Mouse (Mus musculus): Measurements from ENCODE around the gene Brd3. TPM values are rescaled to one million over a fixed set of nuclear protein-coding genes. Genes with fewer than 3 reads are reported as not detected.
A peak's percentile ranks its signal among the peaks of the same experiment; 100 is the strongest.

Gene Brd3
- polyA plus RNA-seq, 1 experiment from 2014 or later: 140 TPM

GRCm38 (mm10) chr2:27505539-27505938 lies 1.9 kb downstream of the Brd3 start:
- no peak for ATAC-seq (ENCODE audit: low FRiP score)
- Histone ChIP-seq H3K4me1 (no peaks in the 10 kb centered on the region), H3K27me3 (no peaks in the 10 kb centered on the region), H3K27ac (no peak overlapping the region), H3K9ac (no peak overlapping the region), H3K9me3 (no peaks in the 10 kb centered on the region), H3K4me2 (no peak overlapping the region), H3K4me3 (replicated peaks) (no peak overlapping the region), H3K36me3 (replicated peaks) (no peaks in the 10 kb centered on the region)
- WGBS: 10% methylated on average over 6 of the region's 6 CpGs

GRCm38 (mm10) chr2:27504113-27504885 lies 3.2 kb downstream of the Brd3 start:
- Histone ChIP-seq H3K27ac (no peak overlapping the region), H3K9me3 (no peaks in the 10 kb centered on the region), H3K4me2 (no peak overlapping the region), H3K27me3 (no peaks in the 10 kb centered on the region), H3K36me3 (replicated peaks) (no peaks in the 10 kb centered on the region), H3K9ac (no peak overlapping the region), H3K4me1 (no peaks in the 10 kb centered on the region), H3K4me3 (replicated peaks) (no peak overlapping the region)
- no peak for ATAC-seq (ENCODE audit: low FRiP score)
- 77% methylated on average over 7 of the region's 7 CpGs for WGBS

DNA sequence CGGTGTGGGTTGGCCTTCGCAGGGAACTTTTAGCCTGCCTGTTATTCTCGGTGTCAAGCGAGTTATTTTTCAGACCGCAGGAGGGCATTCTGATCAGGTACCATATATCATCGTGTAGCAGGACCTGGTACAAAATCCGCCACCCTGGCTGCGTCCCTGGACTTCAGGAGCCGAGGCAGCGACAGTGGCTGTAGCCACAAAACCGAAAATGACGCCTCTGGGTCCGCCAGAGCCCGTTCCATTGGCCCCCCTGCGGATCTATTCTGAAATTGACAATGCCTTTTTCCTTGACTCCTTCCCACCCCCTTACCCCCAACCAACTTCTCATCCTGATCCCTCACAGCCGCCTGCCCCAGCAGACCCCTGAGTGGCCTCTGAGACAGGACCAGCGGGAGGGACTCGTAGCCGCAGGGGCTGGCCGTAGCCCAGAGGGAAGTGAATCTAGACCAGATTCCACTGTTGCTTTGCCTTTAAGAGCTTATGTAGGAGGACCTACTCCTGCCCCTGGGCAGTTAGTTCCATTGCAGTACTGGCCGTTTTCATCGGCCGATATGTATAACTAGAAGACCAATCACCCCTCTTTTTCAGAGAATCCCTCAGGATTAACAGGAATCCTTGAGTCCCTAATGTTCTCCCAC lies 11.0 kb downstream of the Brd3 start:
- peaks cover 16% of the 10 kb centered on the region for H3K4me1 ChIP-seq
- H3K9ac ChIP-seq: peak overlapping the region; percentile 45; the same call in 1 of the 2 replicates
- peak overlapping the region; percentile 34 for H3K4me3 ChIP-seq (replicated peaks)
- no peaks in the 10 kb centered on the region for H3K36me3 ChIP-seq (replicated peaks)
- 0 out of 2 replicates have a peak, but pooled peaks cover 2% of the 10 kb centered on the region for H3K9me3 ChIP-seq
- 31% methylated on average over 23 of the region's 23 CpGs for WGBS
- no peak overlapping the region for H3K27ac ChIP-seq
- peak overlapping the region; percentile 58 for H3K4me2 ChIP-seq
- H3K27me3 ChIP-seq: no peaks in the 10 kb centered on the region
- no peak for ATAC-seq (ENCODE audit: low FRiP score)

DNA sequence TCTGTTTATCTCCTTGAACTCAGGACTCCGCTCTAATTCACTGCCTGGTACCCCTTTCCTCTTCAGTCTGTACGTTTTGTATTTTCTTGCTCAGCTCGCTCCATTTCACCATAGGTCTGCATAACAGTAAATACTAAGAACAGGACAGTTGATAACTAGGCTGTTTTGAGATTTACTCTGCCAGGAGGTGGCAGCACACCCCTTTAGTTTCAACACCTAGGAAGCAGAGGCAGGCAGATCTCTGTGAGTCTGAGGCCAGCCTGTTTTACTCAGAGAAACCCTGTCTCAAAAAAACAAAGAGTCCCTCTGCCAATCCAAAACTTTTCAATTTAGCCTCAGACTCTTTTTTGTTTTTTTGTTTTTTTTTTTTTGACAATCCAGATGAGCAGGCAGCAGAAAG lies 13.5 kb downstream of the Brd3 start:
- Histone ChIP-seq H3K9me3 (0 out of 2 replicates have a peak, but pooled peaks cover 2% of the 10 kb centered on the region), H3K27me3 (no peaks in the 10 kb centered on the region), H3K4me3 (replicated peaks) (no peak overlapping the region), H3K9ac (no peak overlapping the region), H3K36me3 (replicated peaks) (no peaks in the 10 kb centered on the region), H3K4me2 (no peak overlapping the region), H3K27ac (no peak overlapping the region), H3K4me1 (peaks cover 16% of the 10 kb centered on the region)
- 90% methylated on average over 3 of the region's 3 CpGs for WGBS
- ATAC-seq (ENCODE audit: low FRiP score): no peak

DNA sequence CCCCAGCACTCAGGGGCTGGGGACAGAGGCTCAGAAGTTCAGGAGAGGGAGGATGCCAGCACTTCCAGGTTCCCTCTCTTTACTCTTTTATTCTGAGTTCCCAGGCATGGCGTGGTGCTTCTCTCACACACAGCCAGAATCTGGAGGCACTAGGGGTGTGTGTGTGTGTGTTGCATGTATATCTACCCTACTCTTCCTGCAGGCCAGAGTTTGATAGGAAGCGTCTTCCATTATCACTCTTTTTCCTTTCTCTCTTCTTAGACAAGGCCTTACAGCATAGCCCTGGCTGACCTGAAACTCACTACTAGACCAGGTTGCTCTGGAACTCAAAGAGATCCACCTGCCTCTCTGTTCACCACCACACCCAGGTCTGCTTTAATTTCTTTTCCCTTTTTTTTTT lies 16.5 kb downstream of the Brd3 start:
- Histone ChIP-seq H3K27me3 (no peaks in the 10 kb centered on the region), H3K4me2 (no peak overlapping the region), H3K4me1 (peaks cover 3% of the 10 kb centered on the region; the same call in 1 of the 2 replicates), H3K36me3 (replicated peaks) (no peaks in the 10 kb centered on the region), H3K27ac (no peak overlapping the region), H3K9me3 (0 out of 2 replicates have a peak, but pooled peaks cover 2% of the 10 kb centered on the region), H3K4me3 (replicated peaks) (no peak overlapping the region), H3K9ac (no peak overlapping the region)
- WGBS: 78% methylated on average over 2 of the region's 2 CpGs
- no peak for ATAC-seq (ENCODE audit: low FRiP score)

DNA sequence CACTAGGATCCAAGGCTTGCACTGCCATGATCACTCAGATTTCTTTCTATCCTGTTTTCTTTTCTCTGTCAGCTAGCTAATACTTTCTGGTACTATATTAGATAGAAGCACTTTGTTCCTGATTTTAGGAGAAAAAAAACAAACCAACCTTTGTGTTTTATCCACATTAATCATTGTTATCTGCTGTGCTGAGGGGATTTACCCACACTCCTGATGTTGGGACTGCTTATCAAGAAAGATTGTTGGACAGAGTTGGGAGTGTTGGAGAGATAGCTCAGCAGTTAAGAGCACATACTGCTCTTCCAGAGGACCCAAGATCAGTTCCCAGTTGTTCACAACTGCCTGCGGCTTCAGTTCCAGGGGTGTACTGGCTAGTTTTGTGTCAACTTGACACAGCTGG lies 19.1 kb downstream of the Brd3 start:
- Histone ChIP-seq H3K4me1 (no peaks in the 10 kb centered on the region), H3K4me2 (no peak overlapping the region), H3K4me3 (replicated peaks) (no peak overlapping the region), H3K9ac (no peak overlapping the region), H3K9me3 (no peaks in the 10 kb centered on the region), H3K27ac (no peak overlapping the region), H3K27me3 (no peaks in the 10 kb centered on the region), H3K36me3 (replicated peaks) (no peaks in the 10 kb centered on the region)
- ATAC-seq (ENCODE audit: low FRiP score): no peak
- 94% methylated on average over 1 of the region's 1 CpGs for WGBS

DNA sequence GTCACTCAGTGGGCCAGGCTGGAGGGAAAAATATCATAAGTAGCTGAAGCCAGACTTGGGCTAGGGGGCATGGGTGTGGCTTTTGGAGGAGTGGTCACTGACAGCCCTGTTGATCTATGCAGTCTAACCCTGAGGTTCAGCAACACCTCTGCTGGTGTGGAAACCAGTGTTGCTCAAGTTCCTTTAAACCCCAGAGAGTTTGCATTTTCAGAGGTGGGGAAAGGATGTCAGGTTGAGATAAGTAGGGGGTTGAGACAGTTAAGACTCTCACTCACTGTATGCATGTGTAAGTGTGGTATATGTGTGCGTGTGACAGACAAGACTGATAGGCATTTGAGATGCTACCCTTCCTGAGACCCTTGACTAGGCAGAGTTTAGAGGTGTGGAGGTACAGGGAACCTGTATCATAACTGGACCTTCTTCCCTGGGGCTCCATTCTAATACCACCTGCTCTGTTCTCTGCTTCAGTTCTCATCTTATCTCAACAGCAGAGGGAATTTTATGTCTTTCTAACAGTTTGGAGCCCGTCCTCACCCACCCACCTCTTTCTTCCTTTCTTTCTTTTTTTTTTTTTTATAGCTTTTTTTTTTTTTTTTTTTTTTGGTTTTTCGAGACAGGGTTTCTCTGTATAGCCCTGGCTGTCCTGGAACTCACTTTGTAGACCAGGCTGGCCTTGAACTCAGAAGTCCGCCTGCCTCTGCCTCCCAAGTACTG lies 20.0 kb downstream of the Brd3 start:
- no peaks in the 10 kb centered on the region for H3K36me3 ChIP-seq (replicated peaks)
- H3K27me3 ChIP-seq: no peaks in the 10 kb centered on the region
- no peak overlapping the region for H3K4me2 ChIP-seq
- H3K9ac ChIP-seq: no peak overlapping the region
- no peaks in the 10 kb centered on the region for H3K9me3 ChIP-seq
- no peak overlapping the region for H3K4me3 ChIP-seq (replicated peaks)
- no peaks in the 10 kb centered on the region for H3K4me1 ChIP-seq
- H3K27ac ChIP-seq: no peak overlapping the region
- no peak for ATAC-seq (ENCODE audit: low FRiP score)
- 84% methylated on average over 3 of the region's 4 CpGs for WGBS

- Histone ChIP-seq H3K27ac (no peak overlapping the region), H3K4me3 (replicated peaks) (no peak overlapping the region), H3K9me3 (no peaks in the 10 kb centered on the region), H3K36me3 (replicated peaks) (no peaks in the 10 kb centered on the region), H3K4me2 (no peak overlapping the region), H3K9ac (no peak overlapping the region), H3K27me3 (no peaks in the 10 kb centered on the region), H3K4me1 (no peaks in the 10 kb centered on the region)
- WGBS: 84% methylated on average over 4 of the region's 4 CpGs
- no peak for ATAC-seq (ENCODE audit: low FRiP score)
These were observed 20.7 kb downstream of the Brd3 start for GRCm38 (mm10) chr2:27486725-27487124.

DNA sequence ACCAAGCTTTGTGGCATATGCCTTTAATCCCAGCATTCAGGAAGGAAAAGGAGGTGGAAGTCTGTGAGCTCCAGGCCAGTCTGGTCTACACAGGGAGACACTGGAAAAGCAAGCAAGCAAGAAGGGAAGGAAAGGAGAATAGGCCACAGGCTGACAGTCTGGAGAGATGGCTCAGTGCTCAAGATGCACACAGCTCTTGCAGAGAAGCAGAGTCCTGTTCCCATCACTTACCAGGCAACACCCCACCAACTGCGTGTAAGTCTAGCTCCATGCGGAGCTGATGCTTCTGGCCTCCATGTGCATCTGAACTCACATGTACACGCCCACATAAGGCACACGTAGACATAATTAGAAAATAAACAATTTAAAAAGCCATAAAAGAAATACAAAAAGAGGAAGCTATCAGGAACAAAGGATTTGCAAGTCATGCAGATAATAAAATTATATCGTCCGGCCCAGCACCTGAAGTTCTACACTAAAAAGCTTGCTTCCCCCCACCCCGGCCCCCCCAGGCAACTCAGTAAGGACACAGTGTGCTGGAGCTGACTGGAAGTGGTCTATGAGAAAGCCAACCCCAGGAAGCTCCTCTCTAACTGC lies 25.1 kb downstream of the Brd3 start:
- no peak overlapping the region for H3K4me3 ChIP-seq (replicated peaks)
- no peaks in the 10 kb centered on the region for H3K36me3 ChIP-seq (replicated peaks)
- WGBS: 83% methylated on average over 7 of the region's 7 CpGs
- H3K9ac ChIP-seq: no peak overlapping the region
- no peaks in the 10 kb centered on the region for H3K27me3 ChIP-seq
- ATAC-seq (ENCODE audit: low FRiP score): no peak
- no peaks in the 10 kb centered on the region for H3K9me3 ChIP-seq
- no peaks in the 10 kb centered on the region for H3K4me1 ChIP-seq
- H3K4me2 ChIP-seq: no peak overlapping the region
- H3K27ac ChIP-seq: no peak overlapping the region

DNA sequence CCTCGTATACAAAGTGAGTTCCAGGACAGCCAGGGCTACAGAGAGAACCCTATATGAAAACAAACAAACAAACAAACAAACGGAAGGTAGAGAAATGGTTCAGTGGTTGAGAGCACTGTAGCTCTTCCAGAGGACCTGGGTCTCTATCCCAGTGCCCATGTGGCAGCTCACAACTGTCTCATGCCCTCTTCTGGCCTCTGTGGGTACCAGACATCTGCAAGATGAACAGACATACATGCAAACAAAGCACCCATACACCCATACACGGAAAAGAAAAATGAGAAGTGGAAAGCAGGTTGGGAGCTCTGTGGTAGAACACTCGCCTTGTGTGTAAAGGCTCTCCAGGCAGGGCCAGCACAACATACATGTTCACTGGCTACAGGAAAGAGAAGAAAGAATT lies 27.1 kb downstream of the Brd3 start:
- no peaks in the 10 kb centered on the region for H3K9me3 ChIP-seq
- H3K27me3 ChIP-seq: no peaks in the 10 kb centered on the region
- H3K27ac ChIP-seq: no peak overlapping the region
- H3K4me1 ChIP-seq: peaks cover 9% of the 10 kb centered on the region
- no peak for ATAC-seq (ENCODE audit: low FRiP score)
- H3K4me2 ChIP-seq: no peak overlapping the region
- H3K9ac ChIP-seq: no peak overlapping the region
- H3K4me3 ChIP-seq (replicated peaks): no peak overlapping the region
- H3K36me3 ChIP-seq (replicated peaks): no peaks in the 10 kb centered on the region
- WGBS: 71% methylated on average over 4 of the region's 4 CpGs

GRCm38 (mm10) chr2:27479821-27480220 lies 27.6 kb downstream of the Brd3 start:
- WGBS: 79% methylated on average over 4 of the region's 4 CpGs
- no peaks in the 10 kb centered on the region for H3K9me3 ChIP-seq
- no peaks in the 10 kb centered on the region for H3K36me3 ChIP-seq (replicated peaks)
- H3K4me1 ChIP-seq: peaks cover 9% of the 10 kb centered on the region
- H3K9ac ChIP-seq: no peak overlapping the region
- no peak overlapping the region for H3K4me3 ChIP-seq (replicated peaks)
- H3K27ac ChIP-seq: no peak overlapping the region
- no peak for ATAC-seq (ENCODE audit: low FRiP score)
- H3K27me3 ChIP-seq: no peaks in the 10 kb centered on the region
- no peak overlapping the region for H3K4me2 ChIP-seq

All from forebrain, embryonic 12.5 days (tissue).